Mouse (Mus musculus): ENCODE measurements around the gene Eif2s3x. TPM values are rescaled to one million over a fixed set of nuclear protein-coding genes. Genes with fewer than 3 reads are reported as not detected.

Gene Eif2s3x
- 18.6 TPM for polyA plus RNA-seq (2015; fragmentation: Illumina TruSeq; extraction: RNeasy Lipid Tissue Mini Kit (QIAGEN cat#74804); ENCODE audit: insufficient read depth, low read depth, low replicate concordance)

DNA sequence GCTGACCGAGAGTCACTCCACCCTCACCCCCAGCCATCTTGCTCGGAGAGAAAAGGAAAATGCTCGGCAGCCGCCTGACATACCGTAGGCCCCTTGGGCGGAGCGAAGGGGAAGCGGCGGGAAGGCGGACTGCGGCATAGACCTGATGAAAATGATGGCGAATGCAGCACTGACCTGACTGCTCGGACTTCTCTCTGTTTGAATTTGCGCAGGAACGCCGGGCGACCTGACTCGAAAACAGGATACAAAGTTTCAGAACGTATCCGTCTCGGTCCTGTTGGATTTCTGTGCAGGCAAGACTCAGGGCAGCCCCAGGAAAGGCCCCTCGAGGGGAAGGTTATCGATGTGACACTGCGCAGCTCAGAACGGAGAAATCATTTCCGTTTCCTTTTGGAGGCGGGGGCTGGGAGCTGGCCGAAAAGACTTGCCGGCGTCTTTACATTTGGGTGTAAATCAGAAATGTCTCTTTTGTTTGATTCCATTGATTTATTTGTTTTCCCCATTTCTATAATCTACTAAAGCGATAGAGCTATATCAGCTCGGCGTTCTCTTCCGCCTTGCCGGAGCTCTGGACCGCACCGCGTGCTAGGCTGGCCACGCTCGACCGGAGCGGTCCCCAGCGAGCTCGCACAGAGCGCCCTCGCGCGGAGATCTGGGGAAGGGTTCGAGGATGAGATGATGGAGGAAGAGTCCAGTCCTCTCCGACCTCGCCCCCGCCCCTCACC lies at the start of gene Eif2s3x:
Eif2s3x (minus strand) TSS at position 266 of the 725 bp plus-strand sequence.

DNA sequence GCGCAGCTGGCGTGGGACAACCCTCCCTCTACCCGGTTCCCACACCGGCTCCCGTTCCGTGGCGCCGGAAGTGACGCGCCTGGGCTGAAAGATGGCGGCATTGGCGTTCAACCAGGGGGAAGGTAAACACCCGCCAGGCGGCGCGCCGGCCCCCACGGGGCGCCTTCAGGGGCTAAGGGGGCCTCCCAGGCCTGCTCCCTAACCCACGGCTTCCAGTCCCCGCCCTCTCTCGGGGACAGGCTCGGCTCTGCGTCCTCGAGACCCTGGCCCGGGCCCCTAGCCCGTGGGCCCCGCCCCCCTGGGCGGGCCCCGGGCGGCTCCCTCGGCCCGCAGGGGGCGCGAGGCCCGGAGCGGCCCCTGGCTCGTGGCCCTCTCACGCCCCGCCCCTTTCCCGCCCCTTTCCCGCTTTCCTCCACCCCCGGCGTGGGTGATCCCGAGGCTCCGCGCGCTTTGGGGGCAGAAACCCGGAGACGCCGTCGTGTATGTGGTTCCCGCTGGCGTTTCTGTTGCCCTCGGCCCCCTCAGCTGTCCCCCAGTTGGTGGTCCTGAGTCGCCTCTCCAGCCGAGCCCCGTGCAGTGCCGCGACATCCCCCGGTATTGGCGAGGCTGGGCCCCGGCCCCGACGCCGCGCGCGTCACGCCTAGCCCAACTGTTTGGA lies 22.0 kb upstream of the Eif2s3x start, which contains the start of gene Klhl15:
Klhl15 (plus strand) TSS at position 68 of the 658 bp plus-strand sequence.

Other genes with a start within 250 kb of the Eif2s3x start
- not detected for gene AU015836, start 244.2 kb downstream of the Eif2s3x start, polyA plus RNA-seq (2015; fragmentation: Illumina TruSeq; extraction: RNeasy Lipid Tissue Mini Kit (QIAGEN cat#74804); ENCODE audit: insufficient read depth, low read depth, low replicate concordance)
- 2.7 TPM for gene Zfx, start 89.2 kb downstream of the Eif2s3x start, polyA plus RNA-seq (2015; fragmentation: Illumina TruSeq; extraction: RNeasy Lipid Tissue Mini Kit (QIAGEN cat#74804); ENCODE audit: insufficient read depth, low read depth, low replicate concordance)
- gene Klhl15, start 21.7 kb upstream of the Eif2s3x start, polyA plus RNA-seq (2015; fragmentation: Illumina TruSeq; extraction: RNeasy Lipid Tissue Mini Kit (QIAGEN cat#74804); ENCODE audit: insufficient read depth, low read depth, low replicate concordance), result 1.6 TPM
- gene Fam90a1b, start 153.9 kb upstream of the Eif2s3x start, polyA plus RNA-seq (2015; fragmentation: Illumina TruSeq; extraction: RNeasy Lipid Tissue Mini Kit (QIAGEN cat#74804); ENCODE audit: insufficient read depth, low read depth, low replicate concordance), result not detected
- gene Apoo, start 154.3 kb upstream of the Eif2s3x start, polyA plus RNA-seq (2015; fragmentation: Illumina TruSeq; extraction: RNeasy Lipid Tissue Mini Kit (QIAGEN cat#74804); ENCODE audit: insufficient read depth, low read depth, low replicate concordance), result 8.8 TPM